Mouse (Mus musculus): ENCODE measurements at regions not wholly inside any gene's neighbourhood (a gene's known extent, or its start where the extent isn't known, plus 50 kb on each side); places are given as distances from the start of the nearest gene placed in this dataset.
"Not testable (repeated sequence)": the region's sequence is repeated elsewhere in the genome, so short reads cannot be mapped to it uniquely, and the experiment has no call there.

- DNase-seq (ENCODE audit: low spot score in 2 of 2): no peak
Measured at GRCm38 (mm10) chr7:73192839-73193238, 182.5 kb upstream of the Rgma start.

- no peak for DNase-seq (ENCODE audit: low spot score in 2 of 2)
Measured at GRCm38 (mm10) chr7:73195306-73195705, 180.0 kb upstream of the Rgma start.

GRCm38 (mm10) chr7:73196851-73197531, 178.3 kb upstream of the Rgma start:
- no peak for DNase-seq (ENCODE audit: low spot score in 2 of 2)

GRCm38 (mm10) chr7:73198069-73198468, 177.2 kb upstream of the Rgma start:
- no peak for DNase-seq (ENCODE audit: low spot score in 2 of 2)

- no peak for DNase-seq (ENCODE audit: low spot score in 2 of 2)
Measured at GRCm38 (mm10) chr7:73199967-73200366, 175.3 kb upstream of the Rgma start.

GRCm38 (mm10) chr7:73201330-73201729, 174.0 kb upstream of the Rgma start:
- no peak for DNase-seq (ENCODE audit: low spot score in 2 of 2)

GRCm38 (mm10) chr7:73206922-73207811, 168.1 kb upstream of the Rgma start:
- DNase-seq (ENCODE audit: low spot score in 2 of 2): no peak

GRCm38 (mm10) chr7:73208479-73208816, 166.9 kb upstream of the Rgma start:
- DNase-seq (ENCODE audit: low spot score in 2 of 2): no peak

GRCm38 (mm10) chr7:73208817-73209602, 166.3 kb upstream of the Rgma start:
- no peak for DNase-seq (ENCODE audit: low spot score in 2 of 2)

GRCm38 (mm10) chr7:73210078-73210477, 165.2 kb upstream of the Rgma start:
- DNase-seq (ENCODE audit: low spot score in 2 of 2): no peak

GRCm38 (mm10) chr7:73222237-73222915, 152.9 kb upstream of the Rgma start:
- no peak for DNase-seq (ENCODE audit: low spot score in 2 of 2)

GRCm38 (mm10) chr7:73222929-73223512, 152.3 kb upstream of the Rgma start:
- no peak for DNase-seq (ENCODE audit: low spot score in 2 of 2)

GRCm38 (mm10) chr7:73233539-73234158, 141.7 kb upstream of the Rgma start:
- DNase-seq (ENCODE audit: low spot score in 2 of 2): no peak

GRCm38 (mm10) chr7:73238486-73238885, 136.8 kb upstream of the Rgma start:
- no peak for DNase-seq (ENCODE audit: low spot score in 2 of 2)

- DNase-seq (ENCODE audit: low spot score in 2 of 2): no peak
Measured at GRCm38 (mm10) chr7:73243591-73244355, 131.5 kb upstream of the Rgma start.

- no peak for DNase-seq (ENCODE audit: low spot score in 2 of 2)
Measured at GRCm38 (mm10) chr7:73245431-73245830, 129.9 kb upstream of the Rgma start.

- DNase-seq (ENCODE audit: low spot score in 2 of 2): no peak
Measured at GRCm38 (mm10) chr7:73250593-73250992, 124.7 kb upstream of the Rgma start.

- no peak for DNase-seq (ENCODE audit: low spot score in 2 of 2)
Measured at GRCm38 (mm10) chr7:73251187-73251740, 124.0 kb upstream of the Rgma start.

GRCm38 (mm10) chr7:73254972-73255371, 120.3 kb upstream of the Rgma start:
- not testable (repeated sequence) for DNase-seq (ENCODE audit: low spot score in 2 of 2)

- DNase-seq (ENCODE audit: low spot score in 2 of 2): no peak
Measured at GRCm38 (mm10) chr7:73260140-73260539, 115.2 kb upstream of the Rgma start.

Data from natural killer cell, adult 2 months (primary cell).